Mouse (Mus musculus) midbrain, postnatal 0 days (tissue): Measurements from ENCODE around the gene Zcchc9. TPM values are rescaled to one million over a fixed set of nuclear protein-coding genes. Genes with fewer than 3 reads are reported as not detected.

Source experiments
- ATAC-seq: fragments of 200-750 bp; cut with Nextera tagmentation; 2 replicates; pipeline ENCODE4 v1.8.0; 2017; ENCODE audit warnings: moderate number of reproducible peaks, mild to moderate bottlenecking, moderate TSS enrichment, moderate library complexity; ENCODE audit not compliant: low FRiP score
- DNase-seq: peaks from one replicate; pipeline ENCODE4 v3.0.0-alpha.2; 2015; ENCODE audit warnings: low spot score
- H3K27ac ChIP-seq: fragments of 300-500 bp; sonication (generic); 2 replicates; pipeline ENCODE4 v1.5.1; 2014; ENCODE audit warnings: low read depth, mild to moderate bottlenecking, low read length, mixed read lengths
- H3K27me3 ChIP-seq: fragments of 300-500 bp; sonication (generic); 2 replicates; pipeline ENCODE4 v1.6.1; 2014; ENCODE audit warnings: low read length, control low read depth, mixed read lengths; ENCODE audit not compliant: insufficient read depth
- H3K36me3 ChIP-seq: fragments of 300-500 bp; sonication (generic); 2 replicates; pipeline ENCODE4 v1.6.1; 2014; ENCODE audit warnings: low read length, control low read depth, mixed read lengths; ENCODE audit not compliant: insufficient read depth
- H3K4me1 ChIP-seq: fragments of 300-500 bp; sonication (generic); 2 replicates; pipeline ENCODE4 v1.6.1; 2014; ENCODE audit warnings: mild to moderate bottlenecking, control low read depth, antibody characterized with exemption, low read length, mixed read lengths; ENCODE audit not compliant: insufficient read depth
- H3K4me2 ChIP-seq: fragments of 300-500 bp; sonication (generic); 2 replicates; pipeline ENCODE4 v1.6.1; 2014; ENCODE audit warnings: low read depth, mild to moderate bottlenecking, low read length, mixed read lengths; ENCODE audit not compliant: poor library complexity, severe bottlenecking
- H3K4me3 ChIP-seq: fragments of 300-500 bp; sonication (generic); 2 replicates; pipeline ENCODE4 v1.5.1; 2014; ENCODE audit warnings: low read depth, mild to moderate bottlenecking, low read length, moderate library complexity
- H3K9ac ChIP-seq: fragments of 300-500 bp; sonication (generic); replicated peaks from 2 replicates; pipeline ENCODE4 v1.6.1; 2014; ENCODE audit warnings: mild to moderate bottlenecking, low read length, moderate library complexity, mixed read lengths; ENCODE audit not compliant: poor library complexity, severe bottlenecking
- H3K9me3 ChIP-seq: fragments of 300-500 bp; sonication (generic); 2 replicates; pipeline ENCODE4 v1.6.1; 2016; ENCODE audit warnings: low read length, control low read depth
- CTCF ChIP-seq: IDR thresholded peaks from 2 replicates; pipeline ENCODE4 v1.5.1; 2016; ENCODE audit warnings: antibody characterized with exemption, mild to moderate bottlenecking
- WGBS: fragments of 180-500 bp; shearing (Covaris S2); extraction: QIAGEN DNeasy Blood & Tissue Kit; methylation state at CpG from one replicate; pipeline ENCODE4 v1.1.7; 2014; 5-methylcytosine and 5-hydroxymethylcytosine counted together
- polyA plus RNA-seq: library from polyadenylated mRNA; unstranded; fragments of >200 nt; fragmentation: Nextera tagmentation; extraction: Ambion mirVana; gene quantifications from 2 replicates; pipeline ENCODE4 v1.2.1, GENCODE M21; 2015
- total RNA-seq: library from RNA; depleted of rRNA; stranded (reverse); fragments of >200 nt; gene quantifications from 2 replicates; pipeline ENCODE4 v1.2.3, GENCODE M21; 2014

The Zcchc9 gene
- total and polyA plus RNA-seq, 2 experiments from 2014 or later = 8.9 to 13.7 TPM

- Histone ChIP-seq H3K4me2 (no peak overlapping the region), H3K9ac (no peak overlapping the region), H3K36me3 (peaks cover 41% of the 10 kb centered on the region), H3K27ac (no peak overlapping the region), H3K4me3 (no peak overlapping the region), H3K9me3 (no peaks in the 10 kb centered on the region), H3K4me1 (no peaks in the 10 kb centered on the region), H3K27me3 (no peaks in the 10 kb centered on the region)
- ATAC-seq (no peak), DNase-seq (no peak)
- WGBS = 87% methylated on average over 6 of the region's 6 CpGs
- no peak for TF ChIP-seq CTCF
Measured at GRCm38 (mm10) chr13:91796003-91796402, 11.5 kb downstream of the Zcchc9 start.

- TF ChIP-seq CTCF = no peak
- 94% methylated on average over 10 of the region's 10 CpGs for WGBS
- ATAC-seq = no peak
Measured at GRCm38 (mm10) chr13:91795593-91795992, 11.9 kb downstream of the Zcchc9 start.

GRCm38 (mm10) chr13:91794926-91795436 is 12.5 kb downstream of the Zcchc9 start:
- H3K36me3 ChIP-seq = peaks cover 39% of the 10 kb centered on the region
- H3K27ac ChIP-seq = no peak overlapping the region
- H3K4me2 ChIP-seq = no peak overlapping the region
- no peak overlapping the region for H3K9ac ChIP-seq
- no peaks in the 10 kb centered on the region for H3K4me1 ChIP-seq
- H3K27me3 ChIP-seq = no peaks in the 10 kb centered on the region
- no peak for ATAC-seq
- DNase-seq = no peak
- H3K9me3 ChIP-seq = no peaks in the 10 kb centered on the region
- H3K4me3 ChIP-seq = no peak overlapping the region
- 95% methylated on average over 13 of the region's 13 CpGs for WGBS
- TF ChIP-seq CTCF = no peak

More at GRCm38 (mm10) chr13:91795593-91795992, 11.9 kb downstream of the Zcchc9 start:
- H3K27ac ChIP-seq = no peak overlapping the region
- no peaks in the 10 kb centered on the region for H3K4me1 ChIP-seq
- no peak for DNase-seq
- H3K4me3 ChIP-seq = no peak overlapping the region
- H3K4me2 ChIP-seq = no peak overlapping the region
- no peak overlapping the region for H3K9ac ChIP-seq
- no peaks in the 10 kb centered on the region for H3K27me3 ChIP-seq
- peaks cover 41% of the 10 kb centered on the region for H3K36me3 ChIP-seq
- no peaks in the 10 kb centered on the region for H3K9me3 ChIP-seq

- Histone ChIP-seq H3K9me3 (no peaks in the 10 kb centered on the region), H3K4me2 (no peak overlapping the region), H3K36me3 (peaks cover 15% of the 10 kb centered on the region), H3K4me3 (no peak overlapping the region), H3K27ac (no peak overlapping the region), H3K4me1 (no peaks in the 10 kb centered on the region), H3K9ac (no peak overlapping the region), H3K27me3 (no peaks in the 10 kb centered on the region)
- DNase-seq (no peak), ATAC-seq (no peak)
- TF ChIP-seq CTCF = no peak
- WGBS = 89% methylated on average over 1 of the region's 1 CpGs
Measured at GRCm38 (mm10) chr13:91792035-91792434, 15.5 kb downstream of the Zcchc9 start.

GRCm38 (mm10) chr13:91779892-91780291 is 27.6 kb downstream of the Zcchc9 start:
- DNase-seq (peak; percentile 39), ATAC-seq (no peak)
- Histone ChIP-seq H3K36me3 (no peaks in the 10 kb centered on the region), H3K27me3 (no peaks in the 10 kb centered on the region), H3K27ac (no peak overlapping the region), H3K4me1 (no peaks in the 10 kb centered on the region), H3K9ac (no peak overlapping the region), H3K4me3 (no peak overlapping the region), H3K9me3 (no peaks in the 10 kb centered on the region), H3K4me2 (no peak overlapping the region)
- TF ChIP-seq CTCF = no peak

- no peak overlapping the region for H3K27ac ChIP-seq
- DNase-seq = no peak
- no peak overlapping the region for H3K4me2 ChIP-seq
- H3K4me1 ChIP-seq = no peaks in the 10 kb centered on the region
- H3K4me3 ChIP-seq = no peak overlapping the region
- no peak for TF ChIP-seq CTCF
- H3K36me3 ChIP-seq = no peaks in the 10 kb centered on the region
- 94% methylated on average over 5 of the region's 5 CpGs for WGBS
- no peak overlapping the region for H3K9ac ChIP-seq
- no peak for ATAC-seq
- H3K27me3 ChIP-seq = no peaks in the 10 kb centered on the region
- H3K9me3 ChIP-seq = no peaks in the 10 kb centered on the region
Measured at GRCm38 (mm10) chr13:91778092-91778491, 29.4 kb downstream of the Zcchc9 start.
